Mouse (Mus musculus) stomach, embryonic 16.5 days (tissue): ENCODE measurements around the gene Kifap3. TPM values are rescaled to one million over a fixed set of nuclear protein-coding genes. Genes with fewer than 3 reads are reported as not detected.

Experiments
- ATAC-seq: fragments of 200-750 bp; cut with Nextera tagmentation; 2 replicates; pipeline ENCODE4 v1.8.0; 2017; ENCODE audit warnings: moderate number of reproducible peaks, moderate TSS enrichment; ENCODE audit not compliant: insufficient read depth, low FRiP score
- H3K27ac ChIP-seq: fragments of 300-500 bp; sonication (generic); 2 replicates; pipeline ENCODE4 v1.5.1; 2014; ENCODE audit warnings: low read length
- H3K27me3 ChIP-seq: fragments of 300-500 bp; sonication (generic); 2 replicates; pipeline ENCODE4 v1.6.1; 2014; ENCODE audit warnings: low read length, control low read depth, mixed read lengths; ENCODE audit not compliant: control insufficient read depth, insufficient read depth
- H3K36me3 ChIP-seq: fragments of 300-500 bp; sonication (generic); 2 replicates; pipeline ENCODE4 v1.6.1; 2014; ENCODE audit warnings: low read length; ENCODE audit not compliant: control insufficient read depth, insufficient read depth
- H3K4me1 ChIP-seq: fragments of 300-500 bp; sonication (generic); 2 replicates; pipeline ENCODE4 v1.6.1; 2014; ENCODE audit warnings: low read length, control low read depth, mixed read lengths; ENCODE audit not compliant: control insufficient read depth, insufficient read depth
- H3K4me2 ChIP-seq: fragments of 300-500 bp; sonication (generic); 2 replicates; pipeline ENCODE4 v1.6.1; 2014; ENCODE audit warnings: low read depth, low read length, mixed read lengths
- H3K4me3 ChIP-seq: fragments of 300-500 bp; sonication (generic); replicated peaks from 2 replicates; pipeline ENCODE4 v1.5.1; 2014; ENCODE audit warnings: mild to moderate bottlenecking, low read length
- H3K9ac ChIP-seq: fragments of 300-500 bp; sonication (generic); 2 replicates; pipeline ENCODE4 v1.6.1; 2014; ENCODE audit warnings: low read length
- H3K9me3 ChIP-seq: fragments of 300-500 bp; sonication (generic); replicated peaks from 2 replicates; pipeline ENCODE4 v1.6.1; 2016; ENCODE audit warnings: low read length, control low read depth; ENCODE audit not compliant: control insufficient read depth
- WGBS: fragments of 180-500 bp; shearing (Covaris S2); extraction: QIAGEN DNeasy Blood & Tissue Kit; methylation state at CpG from one replicate; pipeline ENCODE4 v1.1.7; 2014; 5-methylcytosine and 5-hydroxymethylcytosine counted together
- polyA plus RNA-seq: library from polyadenylated mRNA; unstranded; fragments of >200 nt; fragmentation: Nextera tagmentation; extraction: Ambion mirVana; gene quantifications from 2 replicates; pipeline ENCODE4 v1.2.1, GENCODE M21; 2015

Kifap3 gene
- polyA plus RNA-seq, 1 experiment from 2014 or later, result 27.5 TPM

- no peak for ATAC-seq
- Histone ChIP-seq H3K9me3 (no peaks in the 10 kb centered on the region), H3K27ac (no peak overlapping the region), H3K4me2 (no peak overlapping the region), H3K4me3 (no peak overlapping the region), H3K36me3 (peaks cover 11% of the 10 kb centered on the region; the same call in 1 of the 2 replicates), H3K9ac (no peak overlapping the region), H3K4me1 (no peaks in the 10 kb centered on the region), H3K27me3 (no peaks in the 10 kb centered on the region)
Observed at GRCm38 (mm10) chr1:163861538-163861937, 82.2 kb downstream of the Kifap3 start.

GRCm38 (mm10) chr1:163873158-163873557, 93.8 kb downstream of the Kifap3 start:
- H3K36me3 ChIP-seq, result no peaks in the 10 kb centered on the region
- no peak overlapping the region for H3K27ac ChIP-seq
- H3K4me2 ChIP-seq, result no peak overlapping the region
- H3K4me1 ChIP-seq, result no peaks in the 10 kb centered on the region
- no peaks in the 10 kb centered on the region for H3K9me3 ChIP-seq
- no peak overlapping the region for H3K4me3 ChIP-seq
- 74% methylated on average over 3 of the region's 3 CpGs for WGBS
- no peak overlapping the region for H3K9ac ChIP-seq
- no peak for ATAC-seq
- H3K27me3 ChIP-seq, result no peaks in the 10 kb centered on the region

- Histone ChIP-seq H3K9ac (no peak overlapping the region), H3K4me2 (no peak overlapping the region), H3K9me3 (no peaks in the 10 kb centered on the region), H3K4me3 (no peak overlapping the region), H3K27ac (no peak overlapping the region), H3K27me3 (no peaks in the 10 kb centered on the region), H3K36me3 (no peaks in the 10 kb centered on the region), H3K4me1 (no peaks in the 10 kb centered on the region)
- no peak for ATAC-seq
Observed at GRCm38 (mm10) chr1:163889629-163890028, 110.2 kb downstream of the Kifap3 start.

GRCm38 (mm10) chr1:163893294-163893693, 113.9 kb downstream of the Kifap3 start:
- H3K4me1 ChIP-seq, result no peaks in the 10 kb centered on the region
- whole genome bisulfite sequencing, result 93% methylated on average over 5 of the region's 5 CpGs
- no peak overlapping the region for H3K27ac ChIP-seq
- H3K9ac ChIP-seq, result no peak overlapping the region
- no peak overlapping the region for H3K4me2 ChIP-seq
- no peaks in the 10 kb centered on the region for H3K36me3 ChIP-seq
- no peak for ATAC-seq
- H3K27me3 ChIP-seq, result no peaks in the 10 kb centered on the region
- H3K4me3 ChIP-seq, result no peak overlapping the region
- no peaks in the 10 kb centered on the region for H3K9me3 ChIP-seq

GRCm38 (mm10) chr1:163893774-163894527, 114.6 kb downstream of the Kifap3 start:
- Histone ChIP-seq H3K27me3 (no peaks in the 10 kb centered on the region), H3K4me2 (no peak overlapping the region), H3K4me3 (no peak overlapping the region), H3K27ac (no peak overlapping the region), H3K4me1 (no peaks in the 10 kb centered on the region), H3K9me3 (no peaks in the 10 kb centered on the region), H3K36me3 (no peaks in the 10 kb centered on the region), H3K9ac (no peak overlapping the region)
- 78% methylated on average over 11 of the region's 11 CpGs for WGBS
- no peak for ATAC-seq

GRCm38 (mm10) chr1:163898291-163898764, 118.9 kb downstream of the Kifap3 start:
- H3K27me3 ChIP-seq, result no peaks in the 10 kb centered on the region
- no peak overlapping the region for H3K4me2 ChIP-seq
- H3K27ac ChIP-seq, result no peak overlapping the region
- WGBS, result 54% methylated on average over 5 of the region's 5 CpGs
- no peak overlapping the region for H3K9ac ChIP-seq
- H3K36me3 ChIP-seq, result no peaks in the 10 kb centered on the region
- no peaks in the 10 kb centered on the region for H3K9me3 ChIP-seq
- H3K4me3 ChIP-seq, result no peak overlapping the region
- no peak for ATAC-seq
- H3K4me1 ChIP-seq, result no peaks in the 10 kb centered on the region

GRCm38 (mm10) chr1:163899575-163899974, 120.2 kb downstream of the Kifap3 start:
- ATAC-seq, result no peak
- no peaks in the 10 kb centered on the region for H3K9me3 ChIP-seq
- WGBS, result 84% methylated on average over 2 of the region's 2 CpGs

GRCm38 (mm10) chr1:163900168-163900567, 120.8 kb downstream of the Kifap3 start:
- Histone ChIP-seq H3K9ac (no peak overlapping the region), H3K27me3 (no peaks in the 10 kb centered on the region), H3K4me2 (no peak overlapping the region), H3K27ac (no peak overlapping the region), H3K4me1 (no peaks in the 10 kb centered on the region), H3K4me3 (no peak overlapping the region), H3K36me3 (no peaks in the 10 kb centered on the region), H3K9me3 (no peaks in the 10 kb centered on the region)
- ATAC-seq, result no peak
- 83% methylated on average over 2 of the region's 2 CpGs for WGBS

More at GRCm38 (mm10) chr1:163899575-163899974, 120.2 kb downstream of the Kifap3 start:
- H3K36me3 ChIP-seq, result no peaks in the 10 kb centered on the region
- H3K9ac ChIP-seq, result no peak overlapping the region
- no peak overlapping the region for H3K4me2 ChIP-seq
- no peaks in the 10 kb centered on the region for H3K4me1 ChIP-seq
- H3K27ac ChIP-seq, result no peak overlapping the region
- no peak overlapping the region for H3K4me3 ChIP-seq
- no peaks in the 10 kb centered on the region for H3K27me3 ChIP-seq

- no peaks in the 10 kb centered on the region for H3K27me3 ChIP-seq
- WGBS, result 91% methylated on average over 3 of the region's 3 CpGs
Observed at GRCm38 (mm10) chr1:163903411-163903810, 124.0 kb downstream of the Kifap3 start.

More at GRCm38 (mm10) chr1:163903411-163903810, 124.0 kb downstream of the Kifap3 start:
- H3K36me3 ChIP-seq, result no peaks in the 10 kb centered on the region
- ATAC-seq, result no peak
- H3K4me3 ChIP-seq, result no peak overlapping the region
- H3K27ac ChIP-seq, result no peak overlapping the region
- peaks cover 3% of the 10 kb centered on the region; the same call in 1 of the 2 replicates for H3K4me1 ChIP-seq
- H3K9me3 ChIP-seq, result no peaks in the 10 kb centered on the region
- no peak overlapping the region for H3K9ac ChIP-seq
- H3K4me2 ChIP-seq, result no peak overlapping the region
